Mouse (Mus musculus): ENCODE measurements at regions not wholly inside any gene's neighbourhood (a gene's known extent, or its start where the extent isn't known, plus 50 kb on each side); places are given as distances from the start of the nearest gene placed in this dataset.
"Not testable (repeated sequence)": the region's sequence is repeated elsewhere in the genome, so short reads cannot be mapped to it uniquely, and the experiment has no call there.

GRCm38 (mm10) chr9:92836156-92836555 is 294.1 kb downstream of the Plod2 start:
- ATAC-seq (replicated peaks; ENCODE audit: poor library complexity, severe bottlenecking) = not testable (repeated sequence)

- no peak for ATAC-seq (replicated peaks; ENCODE audit: poor library complexity, severe bottlenecking)
Measured at GRCm38 (mm10) chr9:92856410-92857083, 314.5 kb downstream of the Plod2 start.

DNA sequence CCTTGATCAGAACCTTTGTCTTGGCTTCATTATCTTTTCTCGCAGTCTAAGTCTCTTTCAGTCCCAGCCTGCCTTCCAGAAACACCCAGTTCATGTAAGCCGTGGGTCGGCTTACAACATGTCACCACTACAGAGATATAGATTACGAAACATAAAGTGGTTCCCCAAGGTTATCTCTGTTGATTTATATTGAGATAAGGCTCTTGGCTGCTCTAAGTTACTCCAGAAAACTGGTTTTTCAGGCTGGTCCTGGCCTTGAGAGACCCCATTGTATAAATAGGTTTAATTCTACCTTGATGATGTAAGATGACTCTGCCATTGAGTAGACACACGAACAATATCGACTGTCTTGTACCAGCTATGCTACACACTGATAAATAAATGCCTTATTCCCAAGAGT is 323.8 kb downstream of the Plod2 start:
- no peak for ATAC-seq (replicated peaks; ENCODE audit: poor library complexity, severe bottlenecking)

- peak; percentile 48 for ATAC-seq (replicated peaks; ENCODE audit: poor library complexity, severe bottlenecking)
Measured at GRCm38 (mm10) chr9:92878589-92878988, 336.6 kb downstream of the Plod2 start.

GRCm38 (mm10) chr9:92879812-92880211 is 337.8 kb downstream of the Plod2 start:
- ATAC-seq (replicated peaks; ENCODE audit: poor library complexity, severe bottlenecking) = no peak

DNA sequence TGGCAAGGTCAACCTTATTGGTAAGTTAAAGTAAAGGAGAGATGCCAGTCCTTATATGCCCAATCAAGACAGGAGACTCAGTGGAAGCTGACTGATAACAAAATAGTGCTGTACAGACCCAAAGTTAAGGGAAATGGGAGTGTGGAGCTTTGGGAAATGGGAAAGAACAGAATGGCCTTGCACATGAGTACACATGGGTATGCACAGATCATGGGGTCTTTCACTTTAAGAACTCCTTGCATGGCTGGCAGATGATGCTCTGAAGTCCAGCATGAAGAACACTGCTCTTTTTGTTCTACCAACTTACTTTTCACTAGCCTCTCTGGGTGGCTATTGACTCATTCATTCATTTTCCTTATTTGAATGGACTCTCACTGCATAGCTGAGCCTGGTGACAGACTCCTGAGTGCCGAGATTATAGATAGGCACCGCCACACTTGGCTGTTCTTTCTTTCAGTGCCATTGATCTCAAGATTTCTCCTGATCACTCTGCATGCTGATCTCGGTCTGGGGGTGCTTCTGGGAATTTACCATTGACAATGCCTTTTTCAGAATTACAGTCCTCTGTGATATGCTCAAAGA is 340.3 kb downstream of the Plod2 start:
- no peak for ATAC-seq (replicated peaks; ENCODE audit: poor library complexity, severe bottlenecking)

DNA sequence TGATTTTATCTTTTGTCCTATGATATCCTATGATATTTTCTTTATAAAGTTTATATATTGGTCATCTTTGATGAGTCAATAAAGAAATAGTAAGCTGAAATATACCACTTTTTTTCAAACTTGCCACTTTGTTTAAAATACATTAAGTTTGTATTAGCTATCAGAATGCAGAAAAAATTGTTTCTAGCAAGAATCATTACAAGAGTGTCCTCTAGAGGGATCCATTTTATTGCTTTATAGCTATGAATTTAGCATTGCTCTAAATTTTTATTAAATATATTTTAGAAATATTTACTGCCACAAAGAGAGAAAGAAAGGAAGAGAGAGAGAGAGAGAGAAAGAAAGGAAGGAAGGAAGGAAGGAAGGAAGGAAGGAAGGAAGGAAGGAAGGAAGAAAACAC is 348.0 kb downstream of the Plod2 start:
- no peak for ATAC-seq (replicated peaks; ENCODE audit: poor library complexity, severe bottlenecking)

DNA sequence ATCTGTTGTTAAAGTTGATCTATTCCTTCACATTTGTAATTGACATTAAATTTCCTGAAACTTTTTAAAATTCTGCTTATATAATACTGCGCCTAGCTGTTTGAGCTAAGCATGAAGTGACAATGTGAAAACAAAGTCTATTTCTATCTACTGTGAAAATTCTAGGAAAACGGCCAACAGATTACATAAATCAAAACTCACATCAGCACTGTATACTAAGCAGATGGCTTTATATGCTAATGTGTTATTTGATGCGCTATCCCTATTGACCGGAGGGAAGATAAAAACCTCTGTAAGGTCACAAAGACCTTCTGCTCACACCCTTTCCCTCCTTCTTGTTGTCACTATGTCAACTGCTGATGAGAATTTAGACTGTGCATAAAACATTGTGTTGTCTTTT is 357.7 kb downstream of the Plod2 start:
- no peak for ATAC-seq (replicated peaks; ENCODE audit: poor library complexity, severe bottlenecking)

GRCm38 (mm10) chr9:92907102-92907501 is 365.1 kb downstream of the Plod2 start:
- ATAC-seq (replicated peaks; ENCODE audit: poor library complexity, severe bottlenecking) = no peak

GRCm38 (mm10) chr9:92919396-92919795 is 377.4 kb downstream of the Plod2 start:
- no peak for ATAC-seq (replicated peaks; ENCODE audit: poor library complexity, severe bottlenecking)

DNA sequence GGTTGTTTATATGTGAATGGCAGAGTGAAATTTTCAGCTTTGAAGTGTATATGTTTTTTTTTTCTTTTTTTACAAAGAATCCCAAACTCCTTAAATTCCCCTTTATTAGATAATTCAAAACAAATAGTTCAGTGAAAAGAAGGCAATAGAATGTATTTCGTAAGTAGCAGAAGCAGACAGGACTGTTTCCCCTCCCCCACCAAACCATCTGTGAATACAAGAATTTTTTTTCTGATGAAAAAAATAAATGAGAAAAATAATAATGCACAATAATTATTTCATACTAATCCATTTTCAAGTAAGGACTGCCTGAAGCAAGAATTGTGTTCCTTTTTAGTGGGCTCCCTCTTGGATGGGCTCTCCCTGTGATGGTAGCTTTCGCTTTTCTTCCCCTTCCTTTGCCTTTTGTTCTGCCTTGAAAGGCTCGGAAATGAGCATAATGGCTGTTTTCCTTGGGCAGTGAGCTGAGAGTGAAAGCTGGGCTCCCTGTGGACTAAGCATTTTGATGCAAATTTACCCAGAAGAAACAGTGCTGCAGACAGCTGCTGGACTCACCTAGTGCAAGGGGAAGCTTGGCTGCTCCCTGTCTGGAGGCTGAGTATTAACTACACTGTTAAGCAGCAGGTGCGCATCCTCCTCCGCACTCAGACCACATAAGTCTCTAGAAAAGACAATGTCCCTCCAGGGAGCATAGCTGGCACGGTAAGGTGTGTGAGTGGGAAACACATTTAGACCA is 388.4 kb downstream of the Plod2 start:
- ATAC-seq (replicated peaks; ENCODE audit: poor library complexity, severe bottlenecking) = no peak

DNA sequence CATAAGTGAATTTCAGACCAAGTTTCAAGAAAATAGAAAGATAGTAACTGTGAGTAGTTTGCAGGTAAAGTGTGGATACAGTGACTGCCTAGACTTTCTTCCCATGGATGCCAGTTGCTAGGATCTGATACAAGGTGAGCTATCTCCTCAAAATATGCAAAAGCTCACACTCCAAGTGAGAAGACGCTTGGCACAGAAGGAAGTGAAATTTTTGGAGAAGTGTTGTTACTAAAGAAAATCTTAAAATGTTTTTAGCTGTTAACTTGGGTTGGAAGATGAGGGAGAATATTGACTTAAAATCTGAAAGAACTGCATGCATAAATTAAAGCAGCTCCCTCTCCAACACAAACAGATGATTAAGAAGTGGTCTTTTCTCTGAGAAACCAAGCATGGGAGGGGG is 395.8 kb downstream of the Plod2 start:
- ATAC-seq (replicated peaks; ENCODE audit: poor library complexity, severe bottlenecking) = no peak

DNA sequence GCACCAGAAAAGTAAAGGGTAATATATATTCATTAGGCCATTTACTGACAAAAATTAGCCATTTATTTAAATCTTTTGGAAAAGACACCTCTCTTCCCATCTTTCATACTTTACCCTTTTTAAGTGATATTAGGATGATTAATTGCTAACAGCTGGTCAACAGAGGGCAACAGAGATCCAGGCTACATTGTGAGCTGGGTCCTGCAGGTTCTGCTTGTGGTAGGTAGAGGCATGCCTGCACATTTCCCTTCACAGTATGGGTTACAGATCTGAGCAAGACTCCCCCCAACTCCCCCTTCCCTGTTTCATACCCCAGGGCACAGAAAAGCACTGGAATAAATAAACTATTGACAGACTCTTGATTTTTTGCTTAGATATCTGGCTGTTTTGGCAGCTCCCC is 408.1 kb downstream of the Plod2 start:
- no peak for ATAC-seq (replicated peaks; ENCODE audit: poor library complexity, severe bottlenecking)

DNA sequence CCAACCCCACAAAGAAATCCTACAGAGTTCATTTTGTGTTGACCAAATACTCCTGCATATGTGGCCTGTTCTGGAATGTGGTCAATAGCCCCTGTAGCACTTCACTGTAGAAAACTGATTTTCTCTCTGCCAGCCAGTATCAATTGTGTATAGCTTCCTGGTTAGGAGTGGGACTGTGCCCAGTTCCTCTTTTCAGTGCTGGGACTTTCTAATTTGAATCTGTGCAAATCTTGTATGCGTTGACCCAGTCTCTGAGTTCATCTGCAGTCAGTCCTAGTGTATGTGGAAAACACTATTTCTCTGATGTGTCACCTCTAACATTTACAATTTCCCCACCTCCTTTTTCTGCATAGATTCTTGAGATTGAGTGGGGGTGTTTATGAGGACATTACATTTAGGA is 421.3 kb downstream of the Plod2 start:
- ATAC-seq (replicated peaks; ENCODE audit: poor library complexity, severe bottlenecking) = no peak

- no peak for ATAC-seq (replicated peaks; ENCODE audit: poor library complexity, severe bottlenecking)
Measured at GRCm38 (mm10) chr9:92991759-92992158, 449.7 kb downstream of the Plod2 start.

GRCm38 (mm10) chr9:92996156-92996555 is 454.1 kb downstream of the Plod2 start:
- no peak for ATAC-seq (replicated peaks; ENCODE audit: poor library complexity, severe bottlenecking)

DNA sequence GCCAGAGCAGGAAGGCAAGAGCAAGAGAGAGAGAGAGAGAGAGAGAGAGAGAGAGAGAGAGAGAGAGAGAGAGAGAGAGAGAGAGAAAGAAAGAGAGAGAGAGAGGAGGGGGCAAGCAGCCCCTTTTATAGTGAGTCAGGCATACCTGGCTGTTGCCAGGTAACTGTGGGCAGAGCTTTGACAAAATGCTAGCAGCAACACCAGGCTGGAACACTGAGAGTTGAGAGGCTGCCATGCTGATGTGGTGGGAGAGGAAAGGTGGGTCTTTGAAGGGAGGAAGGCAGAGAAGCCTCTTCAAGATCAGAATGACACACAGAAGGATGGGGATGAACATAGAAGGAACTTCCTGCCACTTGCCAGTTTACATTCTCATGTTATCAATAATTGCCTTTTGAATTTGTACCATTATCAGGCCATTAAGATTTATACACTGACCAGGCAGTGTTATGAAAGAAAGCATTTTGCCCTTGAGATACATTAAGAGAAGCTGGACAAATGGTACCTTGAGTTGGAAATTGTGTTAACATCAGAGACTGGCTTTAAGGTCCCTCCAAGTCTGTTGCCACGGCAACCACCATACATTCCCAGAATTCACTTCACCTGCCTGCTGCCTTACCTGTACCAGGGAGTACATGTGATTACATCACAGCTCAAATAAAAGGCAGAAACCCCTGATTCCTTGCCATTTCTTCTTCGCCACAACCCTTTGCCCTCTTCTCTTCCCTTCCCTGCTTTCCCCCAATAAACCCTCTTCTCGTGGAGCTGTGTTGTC is 463.3 kb downstream of the Plod2 start:
- ATAC-seq (replicated peaks; ENCODE audit: poor library complexity, severe bottlenecking) = no peak

- ATAC-seq (replicated peaks; ENCODE audit: poor library complexity, severe bottlenecking) = no peak
Measured at GRCm38 (mm10) chr9:93008511-93009302, 466.7 kb downstream of the Plod2 start.

GRCm38 (mm10) chr9:93044298-93044912 is 502.4 kb downstream of the Plod2 start:
- no peak for ATAC-seq (replicated peaks; ENCODE audit: poor library complexity, severe bottlenecking)

GRCm38 (mm10) chr9:93072140-93072539 is 530.1 kb downstream of the Plod2 start:
- no peak for ATAC-seq (replicated peaks; ENCODE audit: poor library complexity, severe bottlenecking)

Data from granulocyte monocyte progenitor cell, adult 5-6 weeks (primary cell).